Mouse (Mus musculus): ENCODE data around the gene Csgalnact2.
A peak's percentile ranks its signal among the peaks of the same experiment; 100 is the strongest.

Gene Csgalnact2

DNA sequence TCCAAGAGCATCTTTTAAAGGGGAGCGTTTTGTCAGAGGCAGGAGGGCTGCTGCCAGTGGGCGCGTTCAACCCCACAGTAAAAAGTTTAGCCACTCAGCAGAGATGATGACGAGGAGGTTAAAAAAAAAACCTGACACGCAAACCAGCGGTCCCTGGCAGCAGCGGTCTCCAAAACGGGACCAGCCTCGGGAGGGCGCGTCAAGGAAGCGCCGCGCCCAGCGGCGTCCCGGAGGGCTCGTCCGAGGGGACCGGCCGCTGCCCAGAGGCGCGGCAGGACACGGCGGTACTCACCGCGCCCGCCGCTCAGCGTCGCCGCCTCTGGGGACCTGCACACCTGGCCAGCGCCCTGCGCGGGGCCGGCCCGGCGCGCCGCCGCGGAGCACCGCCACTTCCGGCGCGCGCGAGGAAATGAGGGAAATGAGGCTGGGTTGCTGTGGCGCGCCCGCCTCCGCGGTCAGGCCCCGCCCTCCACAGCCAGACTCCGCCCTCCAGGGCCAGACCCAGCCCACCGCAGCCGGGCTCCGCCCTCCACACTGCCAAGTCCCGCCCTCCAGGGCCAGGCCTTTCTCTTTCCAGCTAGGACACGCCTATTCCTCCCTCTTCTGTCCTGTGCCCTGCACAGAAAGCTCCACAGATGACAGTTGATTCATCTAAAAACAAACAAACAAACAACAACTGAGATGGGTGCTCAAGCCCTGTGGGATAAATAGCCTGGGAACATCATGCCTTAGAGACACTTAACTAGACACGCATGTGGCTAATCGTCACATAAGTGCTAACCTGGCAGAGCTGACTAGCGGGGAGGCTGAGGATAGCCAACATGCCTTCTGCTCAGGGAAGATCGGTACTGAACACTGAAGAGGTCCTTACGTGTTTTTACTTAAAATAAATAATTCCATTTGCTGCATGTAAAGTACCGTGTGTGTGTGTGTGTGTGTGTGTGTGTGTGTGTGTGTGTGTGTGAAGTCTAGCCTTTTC lies at the start of gene Csgalnact2:
TSS of gene Csgalnact2 (minus strand) at position 410 of the 979 bp plus-strand sequence.
- DNase-seq (ENCODE audit: low read depth, low spot score) = peak; percentile 92

DNA sequence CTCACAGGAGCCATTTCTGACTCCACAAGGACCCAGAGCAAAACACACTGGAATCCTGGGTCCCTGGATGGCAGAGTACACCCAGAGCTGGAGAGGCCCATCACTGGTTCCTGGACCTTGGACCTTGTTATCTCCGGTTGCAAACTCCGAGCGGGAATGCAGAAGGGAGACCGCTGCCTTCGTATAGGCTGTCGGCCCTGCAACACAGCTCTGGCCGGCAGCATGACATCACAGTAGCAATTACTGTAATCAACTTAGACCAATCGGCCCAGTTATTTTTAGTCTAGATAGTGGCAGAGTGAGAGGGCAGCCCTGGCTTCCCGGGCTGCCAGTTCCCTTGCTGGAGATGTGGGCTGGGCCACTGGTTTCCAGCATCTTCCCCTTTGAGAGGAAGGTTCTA lies 49.7 kb upstream of the Csgalnact2 start:
- no peak for DNase-seq (ENCODE audit: low read depth, low spot score)

DNA sequence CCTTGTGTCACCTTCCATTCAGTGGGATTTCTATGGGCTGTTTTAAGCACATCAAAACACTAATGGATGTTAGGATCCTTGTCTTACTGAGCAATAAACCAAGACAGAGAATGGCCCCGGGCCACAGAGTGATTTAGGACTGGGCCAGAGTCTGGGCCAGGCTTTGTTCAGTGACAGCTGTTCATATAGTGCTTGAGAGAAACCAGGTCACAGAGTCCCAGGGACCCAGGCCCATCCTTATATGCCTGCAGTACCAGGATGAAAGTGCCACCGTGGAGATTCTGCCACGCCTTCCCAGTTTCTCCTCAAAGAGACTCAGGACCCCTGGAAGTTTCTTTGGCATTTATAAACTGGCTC lies 48.3 kb upstream of the Csgalnact2 start:
- no peak for DNase-seq (ENCODE audit: low read depth, low spot score)

DNA sequence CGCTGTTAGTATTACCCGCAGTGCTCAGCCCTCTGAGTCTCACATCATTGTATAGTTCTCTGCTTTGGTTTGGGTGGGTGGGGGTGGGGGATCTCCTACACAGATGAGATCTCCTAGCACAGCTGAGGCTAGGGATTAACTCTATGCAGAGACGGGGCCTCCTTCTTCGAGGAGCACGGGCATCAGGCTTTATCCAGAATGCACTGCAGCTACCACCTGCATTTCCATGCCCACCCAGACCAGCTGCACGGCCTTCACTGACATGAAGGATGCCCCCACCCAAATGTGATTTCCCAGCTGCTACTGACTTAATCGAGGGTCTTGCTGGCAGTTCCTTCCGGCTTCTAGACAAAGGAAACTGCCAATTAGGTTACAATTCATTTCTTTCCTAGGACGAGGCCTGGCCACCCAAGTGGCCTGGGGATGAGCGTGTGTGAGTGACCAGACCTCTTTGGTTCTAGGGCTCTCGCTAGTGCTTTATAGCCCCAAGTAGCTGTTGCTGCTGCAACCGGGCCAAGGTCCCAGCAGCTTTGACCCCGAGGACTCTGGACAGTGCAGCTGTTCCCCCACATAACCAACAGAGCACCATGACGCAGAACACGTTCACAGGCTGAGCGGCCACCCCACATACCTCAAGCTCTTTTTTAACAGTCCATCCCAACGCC lies 47.8 kb upstream of the Csgalnact2 start:
- no peak for DNase-seq (ENCODE audit: low read depth, low spot score)

DNA sequence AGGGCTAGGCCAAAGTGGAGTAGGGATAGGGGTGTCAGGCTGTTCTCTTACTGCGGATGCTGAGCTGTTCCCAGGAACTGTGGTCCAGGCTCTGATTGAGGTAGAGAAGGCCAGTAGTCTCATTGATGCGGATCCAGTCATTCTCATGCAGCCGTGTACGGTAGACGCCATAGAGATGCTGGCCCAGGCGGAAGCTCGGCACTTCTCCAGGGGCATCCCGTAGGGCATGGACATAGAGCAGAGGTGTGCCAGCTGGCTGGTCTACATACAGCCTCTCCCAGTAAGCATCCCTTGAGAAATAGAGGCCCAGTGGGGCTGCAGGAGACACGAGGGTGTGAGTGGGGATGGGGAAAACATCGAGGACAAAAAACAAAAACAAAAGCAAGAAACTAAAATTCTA lies 45.2 kb upstream of the Csgalnact2 start:
- DNase-seq (ENCODE audit: low read depth, low spot score) = no peak

DNA sequence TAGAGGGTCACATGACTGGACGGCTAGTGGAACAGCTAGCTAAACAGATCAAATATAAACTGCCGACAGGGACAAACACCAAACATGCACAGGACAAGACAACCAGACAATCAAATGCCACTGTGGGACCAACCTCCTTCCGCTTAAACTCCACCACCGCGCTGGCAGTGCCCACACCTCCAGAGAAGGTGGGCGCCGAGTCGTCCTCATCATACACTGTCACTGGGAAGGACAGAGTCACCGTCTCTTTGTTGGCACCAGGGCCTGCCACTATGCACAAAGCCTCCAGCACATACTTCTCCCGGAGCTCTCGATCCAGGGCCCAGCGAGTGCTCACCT lies 41.1 kb upstream of the Csgalnact2 start:
- DNase-seq (ENCODE audit: low read depth, low spot score) = no peak

DNA sequence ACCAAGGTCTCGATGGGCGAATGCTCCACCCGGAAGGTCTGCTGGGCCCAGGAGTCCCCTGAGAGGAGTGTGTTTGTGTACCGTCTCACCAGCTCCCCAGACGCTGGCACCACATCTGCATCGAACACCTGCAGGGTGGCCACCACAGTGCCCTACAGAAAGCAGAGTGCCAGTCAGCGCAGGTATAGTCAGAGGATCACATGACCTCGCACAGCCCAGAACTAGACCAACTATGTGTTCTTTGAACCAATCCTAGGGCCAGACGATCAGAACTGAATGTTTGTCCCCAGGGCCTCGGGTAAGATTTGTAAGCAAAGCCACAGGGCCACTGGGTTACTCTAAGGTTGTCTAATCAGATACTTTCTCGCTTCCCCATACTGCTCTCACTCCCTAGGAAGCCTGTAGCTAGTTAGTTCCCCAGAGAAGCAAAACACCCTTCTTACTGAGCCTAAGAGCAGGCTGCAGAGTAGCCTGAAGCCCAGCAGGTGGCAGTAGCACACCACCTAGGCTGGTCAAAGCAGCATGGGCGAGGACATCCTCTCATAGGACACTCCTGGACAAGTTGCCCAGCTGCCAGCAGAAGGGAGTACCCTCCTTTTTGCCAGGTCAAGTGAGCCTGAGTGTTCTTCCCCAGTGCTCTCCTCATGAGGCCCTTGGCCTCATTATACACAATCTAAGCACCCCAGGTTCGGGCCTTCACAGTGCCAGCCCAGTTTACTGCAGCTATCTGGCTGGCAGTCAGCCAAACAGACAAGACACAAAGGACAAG lies 40.6 kb upstream of the Csgalnact2 start:
- peak; percentile 75 for DNase-seq (ENCODE audit: low read depth, low spot score)

DNA sequence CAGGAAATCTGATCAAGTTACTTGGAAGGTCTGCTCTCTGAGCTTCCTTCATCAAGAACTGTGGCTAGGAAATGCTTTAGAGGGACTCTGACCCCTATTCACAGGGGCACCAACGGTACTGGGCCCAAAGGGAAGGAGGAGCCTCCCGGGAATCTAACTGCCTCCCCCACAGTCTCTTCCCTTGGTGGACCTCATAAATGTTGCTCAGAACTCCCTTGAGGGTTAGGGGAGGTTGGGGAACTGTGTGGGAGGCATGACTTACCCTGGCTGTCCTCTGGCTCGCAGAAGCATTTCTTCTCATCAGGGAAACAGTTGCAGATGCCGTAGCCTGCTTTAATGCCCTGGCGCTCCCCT lies 35.0 kb upstream of the Csgalnact2 start:
- no peak for DNase-seq (ENCODE audit: low read depth, low spot score)

DNA sequence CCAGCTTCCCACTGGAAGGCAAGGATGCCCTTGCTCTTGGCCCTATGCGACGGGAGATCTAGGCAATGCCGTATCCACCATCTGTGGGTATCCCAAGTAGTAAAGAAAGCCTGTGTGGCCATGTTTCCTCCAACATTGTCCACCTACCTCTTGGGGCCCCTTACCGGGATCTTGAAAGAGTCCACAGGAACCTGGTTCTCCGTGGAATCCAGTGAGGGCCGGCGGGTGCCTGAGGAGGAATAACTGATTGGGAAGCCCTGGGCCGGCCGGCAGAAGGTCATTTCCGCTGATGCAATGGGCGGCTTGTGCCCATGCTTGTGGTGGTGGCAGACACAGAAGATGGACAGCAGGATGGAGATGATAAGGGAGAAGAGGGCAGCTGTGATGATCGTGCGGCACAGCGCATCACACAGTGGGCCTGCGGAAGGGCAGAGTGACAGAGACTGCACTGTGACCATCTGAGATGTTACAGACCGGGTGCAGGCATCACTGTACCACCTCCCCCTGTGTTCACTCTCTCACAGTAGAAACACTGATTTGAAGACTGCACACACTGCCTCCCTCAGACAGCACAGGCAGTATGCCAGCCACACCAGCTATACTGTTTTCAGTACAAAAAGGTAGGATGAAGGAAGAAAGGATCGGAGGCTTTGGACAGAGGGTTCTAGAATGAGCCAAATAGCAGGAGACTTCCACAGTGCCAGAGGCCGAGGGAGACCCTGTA lies 34.5 kb upstream of the Csgalnact2 start:
- DNase-seq (ENCODE audit: low read depth, low spot score) = no peak

DNA sequence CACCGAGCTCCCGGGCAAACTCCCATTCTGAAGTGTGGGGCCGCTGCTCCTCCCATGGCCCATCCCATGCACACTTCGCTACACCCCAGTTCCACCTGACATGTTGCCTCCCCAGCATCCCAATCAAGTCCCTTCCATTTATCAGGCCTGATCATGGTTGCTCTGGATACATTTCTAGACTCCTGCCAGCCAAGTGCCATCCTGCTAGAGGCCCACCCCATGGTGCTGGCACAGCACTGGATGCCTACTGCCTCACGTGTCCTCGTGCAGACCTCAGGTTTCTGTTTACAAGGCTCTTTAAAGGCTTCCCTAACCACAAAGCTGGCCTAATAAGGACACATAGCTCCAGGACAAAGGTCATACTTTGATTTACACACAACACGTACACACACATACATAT lies 32.4 kb upstream of the Csgalnact2 start:
- no peak for DNase-seq (ENCODE audit: low read depth, low spot score)

DNA sequence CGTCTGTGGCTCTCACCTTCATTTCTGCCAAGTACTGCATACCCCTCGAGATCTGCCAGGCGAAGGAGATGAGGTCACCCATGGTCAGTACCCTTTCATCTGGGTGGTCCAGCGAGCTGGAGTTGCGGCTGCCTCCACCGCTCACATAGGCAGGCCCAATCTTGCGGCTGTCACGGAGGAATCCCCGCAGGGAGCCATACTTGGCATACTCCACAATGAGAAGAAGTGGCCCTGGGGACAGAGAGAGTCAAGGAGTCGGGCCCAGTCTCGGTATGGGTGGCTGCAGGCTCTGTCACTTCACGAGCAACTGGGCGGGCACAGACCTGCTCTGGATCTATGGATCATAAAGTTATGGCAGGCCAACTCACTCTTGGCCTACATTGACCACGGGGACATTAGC lies 29.2 kb upstream of the Csgalnact2 start:
- DNase-seq (ENCODE audit: low read depth, low spot score) = no peak

DNA sequence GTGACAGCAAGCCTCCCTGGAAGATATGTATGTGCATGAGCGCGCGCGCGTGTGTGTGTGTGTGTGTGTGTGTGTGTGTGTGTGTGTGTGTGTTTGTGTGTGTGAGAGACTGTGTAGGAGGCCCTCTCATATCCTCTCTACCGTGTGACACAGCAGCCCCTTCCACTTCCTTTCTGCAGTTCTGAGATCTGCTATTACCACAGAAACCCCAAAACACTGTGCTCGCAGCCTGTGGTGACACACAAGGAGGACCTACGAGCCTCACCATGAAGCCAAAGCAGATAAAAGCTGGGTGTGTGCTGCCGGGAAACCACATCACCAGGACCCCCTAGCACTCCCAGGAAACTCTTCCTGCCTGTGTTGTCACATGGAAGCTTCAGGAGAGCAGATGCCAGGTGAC lies 28.1 kb upstream of the Csgalnact2 start:
- DNase-seq (ENCODE audit: low read depth, low spot score) = no peak

DNA sequence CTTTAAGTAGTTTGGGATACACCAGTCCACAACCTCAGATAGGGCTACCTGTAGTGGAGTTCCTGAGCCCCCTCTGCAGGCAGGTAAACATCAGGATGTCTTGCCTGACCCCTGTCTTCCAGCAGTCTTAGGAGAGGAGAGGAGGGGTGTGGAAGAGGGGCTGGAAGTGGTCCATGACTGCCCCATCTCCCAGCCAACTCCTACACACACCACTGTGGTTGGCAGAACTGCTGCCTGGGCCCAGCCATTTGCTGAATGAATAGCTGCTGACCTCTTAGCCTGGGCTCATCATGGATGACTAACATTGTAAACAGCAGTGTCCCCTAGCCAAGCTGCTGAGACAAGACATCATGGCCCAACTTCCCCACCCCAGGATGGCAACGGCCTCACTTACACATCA lies 26.6 kb upstream of the Csgalnact2 start:
- DNase-seq (ENCODE audit: low read depth, low spot score) = no peak

DNA sequence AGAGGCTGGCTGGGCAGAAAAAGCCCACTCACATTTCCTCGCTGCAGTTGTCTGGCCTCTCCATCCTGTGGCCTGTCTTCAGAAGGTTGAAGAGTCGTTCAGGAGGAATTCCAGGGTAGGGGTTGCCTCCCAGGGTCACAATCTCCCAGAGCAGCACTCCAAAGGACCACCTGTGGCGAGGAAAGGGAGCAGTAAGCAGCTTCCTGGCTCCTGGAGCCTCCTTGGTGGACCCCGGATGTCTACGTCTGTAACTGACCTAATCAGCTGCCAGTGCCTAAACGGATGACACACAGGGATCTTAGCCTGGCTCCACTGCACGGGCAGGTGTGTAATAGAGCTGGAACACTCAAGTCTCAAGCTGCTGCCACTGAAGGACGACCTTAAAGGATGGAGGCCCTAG lies 25.8 kb upstream of the Csgalnact2 start:
- no peak for DNase-seq (ENCODE audit: low read depth, low spot score)

DNA sequence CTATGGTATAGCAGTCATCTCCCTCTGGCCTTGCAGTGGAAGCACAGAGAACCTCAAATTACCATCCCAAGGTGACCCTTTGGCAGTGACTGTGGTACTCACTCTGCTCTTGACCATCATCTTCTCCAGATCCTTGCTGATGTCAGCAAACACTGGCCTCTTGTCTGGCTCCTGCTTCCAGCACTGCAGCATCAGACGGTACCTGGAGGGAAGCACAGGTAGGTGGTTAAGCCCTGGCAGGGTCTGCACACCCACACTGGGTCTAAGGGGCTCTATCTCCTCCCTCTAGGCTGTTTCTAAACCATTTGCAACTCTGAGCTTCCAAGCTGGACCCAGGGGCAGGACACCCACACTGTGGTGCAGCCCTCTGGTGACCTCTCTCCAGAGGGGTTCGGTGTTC lies 24.1 kb upstream of the Csgalnact2 start:
- no peak for DNase-seq (ENCODE audit: low read depth, low spot score)

DNA sequence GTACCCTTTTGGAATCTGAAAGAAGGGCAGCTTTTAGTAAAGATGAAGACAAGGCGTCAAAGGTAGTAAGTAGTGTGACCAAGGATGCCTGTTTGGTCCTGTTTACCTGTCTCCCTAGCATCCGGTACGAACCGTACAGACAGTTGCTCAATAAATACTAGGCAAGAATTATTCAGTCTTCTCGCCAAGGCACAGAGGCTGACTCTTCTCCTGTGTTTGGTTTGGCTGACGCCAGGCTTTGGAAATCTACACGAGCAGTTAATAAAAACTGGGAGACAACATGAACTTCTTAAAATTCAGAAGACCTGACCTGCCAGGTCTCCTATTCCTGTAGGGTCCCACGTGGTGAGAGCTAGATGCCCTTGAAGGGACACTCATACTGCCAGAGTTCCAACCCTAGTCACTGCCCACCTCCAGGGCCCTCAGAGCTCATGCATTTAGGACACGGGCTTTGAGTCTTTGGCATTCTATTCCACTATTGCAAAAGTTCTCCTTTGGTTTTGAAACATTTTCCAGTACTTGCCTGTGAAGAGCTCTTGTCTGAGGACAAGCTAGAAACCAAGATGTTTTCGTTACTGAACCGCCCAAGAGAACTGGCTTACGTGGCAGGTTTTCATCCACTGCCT lies 23.6 kb upstream of the Csgalnact2 start:
- DNase-seq (ENCODE audit: low read depth, low spot score) = no peak

DNA sequence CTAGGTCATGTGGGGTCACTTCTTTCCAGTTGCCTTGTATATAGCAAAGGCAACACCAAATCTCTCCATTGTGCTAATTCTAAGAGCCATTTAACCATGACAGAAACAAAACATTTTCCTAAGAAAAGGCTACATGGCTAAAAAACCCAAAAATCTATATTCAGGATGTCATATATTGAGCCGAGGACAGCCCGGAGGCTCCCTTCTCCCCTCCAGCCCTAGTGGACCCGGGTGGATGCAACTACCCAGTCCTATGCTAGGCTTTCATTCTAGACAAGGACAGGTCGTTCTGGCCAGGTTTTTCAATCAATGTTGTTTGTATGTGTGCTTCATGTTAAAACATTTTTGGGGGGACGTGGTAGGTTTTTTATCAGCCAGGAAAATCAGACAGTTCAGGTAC lies 14.2 kb upstream of the Csgalnact2 start:
- no peak for DNase-seq (ENCODE audit: low read depth, low spot score)

DNA sequence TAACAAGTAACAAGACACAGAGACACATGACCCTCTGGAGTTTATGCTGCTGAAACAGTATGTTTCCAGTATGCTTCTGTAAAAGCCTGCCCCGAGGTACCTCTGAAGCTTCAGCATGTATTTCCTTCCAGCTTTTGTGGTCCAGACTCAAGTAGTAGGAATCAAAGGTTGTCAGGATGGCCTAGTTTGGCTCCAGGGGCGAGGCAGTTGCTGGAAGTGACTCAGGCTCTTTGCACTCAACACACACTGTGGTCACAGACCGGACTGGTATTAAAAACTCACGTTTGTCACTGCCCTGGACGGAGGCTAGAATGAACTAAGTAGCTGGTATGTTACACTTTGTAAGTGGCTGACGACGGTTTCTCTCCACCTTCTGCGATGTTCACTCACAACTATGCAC lies 12.0 kb upstream of the Csgalnact2 start:
- no peak for DNase-seq (ENCODE audit: low read depth, low spot score)

DNA sequence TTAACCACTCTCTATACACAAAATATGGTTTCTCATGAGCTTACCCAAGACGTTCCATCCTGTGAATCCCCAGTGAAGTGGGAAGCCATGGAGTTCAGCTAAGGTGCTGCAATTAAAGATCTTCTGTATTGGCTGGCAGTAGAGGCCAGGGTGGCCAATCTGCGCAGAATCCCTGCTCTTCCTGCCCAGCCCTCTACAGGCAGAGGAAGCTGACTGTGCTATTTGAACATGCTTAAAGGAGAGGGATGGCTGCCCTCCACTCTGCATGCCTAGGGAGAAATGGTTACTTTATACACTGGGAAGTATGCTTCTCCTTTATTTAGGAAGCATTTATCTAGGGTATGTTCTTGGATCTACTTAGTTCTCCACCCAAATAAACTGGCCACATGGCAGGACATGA lies 11.6 kb upstream of the Csgalnact2 start:
- no peak for DNase-seq (ENCODE audit: low read depth, low spot score)

DNA sequence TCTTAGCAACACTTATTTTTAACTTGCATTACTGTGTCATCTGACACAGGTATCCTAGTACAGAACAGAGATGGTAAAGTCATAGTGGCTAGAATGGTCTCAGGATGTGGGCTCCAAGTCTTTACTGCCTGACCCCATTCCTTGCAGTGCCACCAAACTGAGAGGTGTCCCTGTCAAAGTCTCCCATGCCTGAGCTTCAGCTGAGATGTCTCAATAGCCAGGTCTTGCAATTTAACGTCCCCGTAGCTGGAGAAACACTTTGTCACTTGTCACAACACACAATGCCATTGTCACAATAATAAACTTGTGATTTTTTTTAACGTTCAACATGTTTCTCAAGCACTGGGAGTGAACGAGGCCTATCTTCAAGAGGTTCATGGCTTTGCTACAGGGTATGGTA lies 11.2 kb upstream of the Csgalnact2 start:
- no peak for DNase-seq (ENCODE audit: low read depth, low spot score)

DNA sequence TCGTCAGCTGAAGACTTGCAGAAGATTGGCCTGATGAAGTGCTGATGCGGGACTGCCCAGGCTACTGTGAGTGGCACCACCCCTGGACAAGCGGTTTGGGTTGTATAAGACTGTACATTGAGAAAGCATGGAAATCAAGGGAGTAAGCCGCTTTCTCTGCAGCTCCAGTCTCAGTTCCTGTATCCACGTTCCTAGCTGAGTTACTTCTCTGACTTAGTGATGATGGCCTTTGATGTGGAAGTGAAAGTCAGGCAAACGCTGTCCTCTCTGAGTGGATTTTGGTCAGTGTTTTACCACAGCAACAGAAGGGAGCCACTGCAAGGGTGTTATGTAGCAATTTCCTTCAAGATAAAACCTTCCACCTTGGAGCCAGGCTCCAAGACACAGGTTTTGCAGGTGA lies 2.0 kb upstream of the Csgalnact2 start:
- no peak for DNase-seq (ENCODE audit: low read depth, low spot score)

Measured in ES-CJ7 (cell line).